Mouse (Mus musculus) liver, adult 2 months (tissue): ENCODE results near the gene Cdh13.

Experiments used
- CTCF ChIP-seq: fragments of 200-500 bp; IDR thresholded peaks from 2 replicates; pipeline ENCODE4 v1.5.1; 2011; ENCODE audit warnings: low read depth, low read length, control low read depth
- POLR2A ChIP-seq: fragments of 200-500 bp; IDR thresholded peaks from 2 replicates; pipeline ENCODE4 v1.6.1; 2011; ENCODE audit warnings: low read length, control low read depth; ENCODE audit not compliant: insufficient read depth; ENCODE audit errors: extremely low read depth

GRCm38 (mm10) chr8:119351647-119352046, 1068.1 kb downstream of the Cdh13 start:
- TF ChIP-seq CTCF (no peak), POLR2A (no peak)
